Mouse (Mus musculus): ENCODE measurements around the gene Ugt1a2.
"Not testable (repeated sequence)": the region's sequence is repeated elsewhere in the genome, so short reads cannot be mapped to it uniquely, and the experiment has no call there.

The Ugt1a2 gene

GRCm38 (mm10) chr1:88217576-88217975 lies 17.2 kb downstream of the Ugt1a2 start:
- no peak for DNase-seq (ENCODE audit: low read depth, low spot score)

DNA sequence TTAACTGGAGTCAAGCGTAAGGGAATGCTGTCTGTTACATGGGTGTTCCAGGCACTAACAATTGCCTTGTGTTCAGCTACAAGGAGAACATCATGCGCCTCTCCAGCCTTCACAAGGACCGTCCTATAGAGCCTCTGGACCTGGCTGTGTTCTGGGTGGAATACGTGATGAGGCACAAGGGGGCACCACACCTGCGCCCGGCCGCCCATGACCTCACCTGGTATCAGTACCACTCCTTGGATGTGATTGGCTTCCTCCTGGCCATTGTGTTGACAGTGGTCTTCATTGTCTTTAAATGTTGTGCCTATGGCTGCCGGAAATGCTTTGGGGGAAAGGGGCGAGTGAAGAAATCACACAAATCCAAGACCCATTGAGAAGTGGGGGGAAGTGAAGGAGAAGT lies 17.6 kb downstream of the Ugt1a2 start:
- no peak for DNase-seq (ENCODE audit: low read depth, low spot score)

GRCm38 (mm10) chr1:88218591-88218990 lies 18.2 kb downstream of the Ugt1a2 start:
- no peak for DNase-seq (ENCODE audit: low read depth, low spot score)

GRCm38 (mm10) chr1:88219054-88219453 lies 18.7 kb downstream of the Ugt1a2 start:
- DNase-seq (ENCODE audit: low read depth, low spot score): no peak

GRCm38 (mm10) chr1:88220336-88220735 lies 19.9 kb downstream of the Ugt1a2 start:
- DNase-seq (ENCODE audit: low read depth, low spot score): no peak

GRCm38 (mm10) chr1:88222216-88222615 lies 21.8 kb downstream of the Ugt1a2 start:
- DNase-seq (ENCODE audit: low read depth, low spot score): no peak

DNA sequence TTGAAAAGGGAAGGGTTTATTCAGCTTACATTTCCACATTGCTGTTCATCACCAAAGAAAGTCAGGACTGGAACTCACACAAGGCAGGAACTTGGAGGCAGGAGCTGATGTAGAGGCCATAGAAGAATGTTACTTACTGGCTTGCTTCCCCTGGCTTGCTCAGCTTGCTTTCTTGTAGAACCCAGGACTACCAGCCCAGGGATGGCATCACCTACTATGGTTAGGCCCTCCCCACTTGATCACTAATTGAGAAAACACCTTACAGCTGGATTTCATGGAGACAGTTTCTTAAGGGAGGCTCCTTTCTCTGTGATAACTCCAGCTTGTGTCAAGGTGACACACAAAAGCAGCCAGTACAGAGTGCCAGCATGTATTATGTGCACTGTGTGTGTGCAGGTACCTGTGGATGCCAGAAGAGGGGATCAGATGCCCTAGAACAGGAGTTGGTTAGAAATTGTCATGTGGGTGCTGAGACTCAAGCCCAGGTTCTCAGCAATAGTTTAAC lies 22.7 kb downstream of the Ugt1a2 start:
- DNase-seq (ENCODE audit: low read depth, low spot score): not testable (repeated sequence)

GRCm38 (mm10) chr1:88223591-88223990 lies 23.2 kb downstream of the Ugt1a2 start:
- no peak for DNase-seq (ENCODE audit: low read depth, low spot score)

DNA sequence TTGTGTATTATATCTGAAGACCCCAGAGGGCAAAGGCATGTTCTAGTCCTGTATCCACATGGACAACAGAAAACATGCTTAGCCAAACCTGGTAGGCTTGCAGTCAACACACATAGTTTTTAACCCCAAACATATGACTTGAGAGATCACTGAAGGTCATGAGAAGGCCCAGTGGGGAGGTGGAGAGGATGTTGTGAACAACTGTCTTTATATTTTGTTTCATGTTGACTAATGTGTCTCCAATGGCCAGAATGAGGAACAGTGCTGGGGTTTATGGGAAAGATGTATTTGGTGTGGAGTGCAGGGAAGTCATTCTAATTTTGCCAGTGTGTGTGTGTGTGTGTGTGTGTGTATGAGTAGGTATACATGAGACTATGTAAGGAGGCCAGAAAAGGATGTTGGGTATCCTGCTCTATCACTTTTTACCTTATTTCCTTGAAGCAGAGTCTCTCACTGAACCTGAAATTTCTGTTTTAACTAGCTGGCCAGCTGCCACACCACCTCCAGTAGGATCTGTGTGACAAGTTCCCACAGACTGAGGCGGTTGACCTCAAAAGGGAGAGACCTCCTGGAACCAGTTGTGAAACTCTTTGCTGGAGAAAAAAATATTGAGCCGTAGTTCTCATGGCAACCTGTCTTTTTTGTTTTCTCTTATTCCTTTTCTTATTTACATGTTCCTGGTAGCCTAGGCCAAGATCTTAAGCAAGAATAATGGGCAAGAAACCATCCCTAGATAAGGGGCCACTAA lies 23.8 kb downstream of the Ugt1a2 start:
- no peak for DNase-seq (ENCODE audit: low read depth, low spot score)

DNA sequence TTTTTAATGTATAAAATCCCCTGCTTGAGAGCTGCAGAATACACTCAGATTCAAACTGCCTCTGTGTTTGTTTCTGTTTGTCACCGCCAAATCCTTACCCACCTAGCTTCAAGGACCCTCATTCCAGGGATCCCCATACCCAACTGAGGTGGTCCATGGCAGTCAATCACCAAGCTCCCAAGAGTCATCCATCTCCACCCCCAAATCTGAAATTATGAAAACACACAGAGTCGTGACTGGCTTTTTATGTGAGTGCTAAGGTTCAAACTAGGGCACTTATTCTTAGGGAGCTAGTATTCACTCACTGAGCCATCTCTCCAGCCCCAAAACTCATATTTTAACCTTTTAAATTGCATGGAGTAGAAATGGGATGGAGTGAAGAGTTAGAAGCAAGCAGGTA lies 24.9 kb downstream of the Ugt1a2 start:
- DNase-seq (ENCODE audit: low read depth, low spot score): not testable (repeated sequence)

- no peak for DNase-seq (ENCODE audit: low read depth, low spot score)
Measured at GRCm38 (mm10) chr1:88225741-88226140, 25.3 kb downstream of the Ugt1a2 start.

- DNase-seq (ENCODE audit: low read depth, low spot score): no peak
Measured at GRCm38 (mm10) chr1:88226670-88227379, 26.4 kb downstream of the Ugt1a2 start, which contains the start of gene Mroh2a. TSS of gene Mroh2a (plus strand) at chr1:88226986.

DNA sequence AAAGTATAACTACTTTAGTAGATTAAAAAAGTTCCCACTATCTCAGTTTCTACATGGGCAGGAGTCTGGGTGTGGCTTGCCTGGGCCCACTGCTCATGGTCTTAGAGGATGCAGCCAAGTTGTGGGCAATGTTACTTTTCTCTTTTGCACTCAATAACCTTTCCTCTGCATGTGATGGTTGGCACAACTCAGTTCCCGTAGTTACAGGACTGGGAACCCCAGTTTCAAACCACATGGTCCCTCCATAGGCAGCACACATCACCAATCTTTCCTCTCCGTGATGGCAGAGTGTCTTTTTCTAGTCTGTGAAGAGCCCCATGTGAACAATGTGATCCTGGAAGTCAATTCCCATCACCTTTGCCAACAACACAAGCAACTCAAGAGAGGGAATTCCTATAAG lies 27.1 kb downstream of the Ugt1a2 start:
- DNase-seq (ENCODE audit: low read depth, low spot score): no peak

DNA sequence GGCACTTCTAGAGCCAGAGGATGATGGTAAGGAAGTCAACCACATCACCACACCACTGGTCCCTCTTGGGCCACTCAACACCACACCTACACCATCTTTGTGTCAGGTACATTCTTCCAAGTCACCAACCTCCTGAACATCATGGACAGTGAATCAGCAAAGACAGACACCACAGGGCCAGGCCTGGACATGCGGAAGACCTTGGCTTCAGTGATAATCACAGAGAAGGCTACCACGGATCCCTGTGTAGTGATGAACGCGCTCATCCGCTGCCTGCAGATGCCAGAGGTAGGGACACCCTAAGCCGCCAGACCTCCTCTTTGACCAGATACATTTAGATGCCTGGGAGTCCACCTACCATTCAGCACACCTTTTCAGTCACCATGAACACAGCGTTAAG lies 27.7 kb downstream of the Ugt1a2 start:
- no peak for DNase-seq (ENCODE audit: low read depth, low spot score)

DNA sequence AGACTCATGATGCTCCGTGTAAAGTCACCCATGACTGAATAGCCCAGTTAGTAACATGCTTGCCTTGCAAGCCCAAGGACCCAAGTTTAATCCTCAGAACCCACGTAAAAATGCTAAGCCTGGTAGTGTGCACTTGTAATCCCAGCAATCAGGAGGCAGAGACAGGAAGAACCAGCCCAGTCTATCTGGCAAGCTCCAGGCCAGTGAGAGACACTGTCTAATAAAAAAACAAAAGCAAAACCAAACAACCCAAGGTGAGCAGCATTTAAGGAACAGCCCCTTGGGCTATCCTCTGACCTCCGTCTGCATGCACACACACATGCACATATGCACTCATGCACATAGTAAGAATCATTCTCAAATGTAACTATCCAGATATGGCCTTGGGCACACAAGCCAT lies 29.2 kb downstream of the Ugt1a2 start:
- no peak for DNase-seq (ENCODE audit: low read depth, low spot score)

GRCm38 (mm10) chr1:88229986-88230385 lies 29.6 kb downstream of the Ugt1a2 start:
- no peak for DNase-seq (ENCODE audit: low read depth, low spot score)

- no peak for DNase-seq (ENCODE audit: low read depth, low spot score)
Measured at GRCm38 (mm10) chr1:88230421-88230820, 30.0 kb downstream of the Ugt1a2 start.

DNA sequence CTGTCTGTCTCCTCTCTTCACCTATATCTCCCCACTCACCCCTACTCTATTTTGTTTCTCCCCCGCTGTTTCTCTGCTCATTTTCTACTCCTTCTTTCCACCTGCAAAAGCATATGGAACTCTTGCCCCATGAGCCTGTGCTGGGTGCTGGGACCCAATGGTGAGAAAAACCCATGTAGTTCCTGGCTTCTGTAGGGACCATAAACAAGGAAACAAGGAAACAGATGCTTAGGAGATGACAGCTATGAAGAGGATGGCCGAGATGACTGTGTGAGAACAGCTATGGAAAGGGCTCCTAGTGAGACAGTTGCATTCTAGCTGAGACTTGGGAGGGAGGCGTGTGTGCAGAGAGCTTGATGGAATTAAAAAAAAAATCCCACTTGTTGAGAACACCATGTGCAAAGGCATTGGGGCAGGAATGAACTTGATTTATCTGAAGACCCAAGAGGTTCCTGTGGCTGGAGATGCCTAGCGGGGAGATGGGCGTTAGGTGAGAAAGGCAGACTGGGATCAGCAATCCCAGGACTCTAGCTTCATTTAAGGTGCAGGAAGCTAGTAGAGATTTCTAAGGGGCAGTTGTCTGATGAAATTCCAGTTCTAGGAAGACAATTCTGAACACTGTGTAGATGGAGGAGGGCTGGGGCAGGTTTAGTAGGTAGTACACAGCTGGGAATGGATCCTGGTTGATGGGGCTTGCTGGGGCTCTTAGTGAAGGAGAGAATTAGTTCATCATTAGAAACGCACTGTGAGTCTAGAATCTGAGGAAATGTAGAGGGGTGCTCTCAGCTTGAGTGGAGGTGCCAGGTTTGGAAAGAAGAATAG lies 30.8 kb downstream of the Ugt1a2 start:
- no peak for DNase-seq (ENCODE audit: low read depth, low spot score)

DNA sequence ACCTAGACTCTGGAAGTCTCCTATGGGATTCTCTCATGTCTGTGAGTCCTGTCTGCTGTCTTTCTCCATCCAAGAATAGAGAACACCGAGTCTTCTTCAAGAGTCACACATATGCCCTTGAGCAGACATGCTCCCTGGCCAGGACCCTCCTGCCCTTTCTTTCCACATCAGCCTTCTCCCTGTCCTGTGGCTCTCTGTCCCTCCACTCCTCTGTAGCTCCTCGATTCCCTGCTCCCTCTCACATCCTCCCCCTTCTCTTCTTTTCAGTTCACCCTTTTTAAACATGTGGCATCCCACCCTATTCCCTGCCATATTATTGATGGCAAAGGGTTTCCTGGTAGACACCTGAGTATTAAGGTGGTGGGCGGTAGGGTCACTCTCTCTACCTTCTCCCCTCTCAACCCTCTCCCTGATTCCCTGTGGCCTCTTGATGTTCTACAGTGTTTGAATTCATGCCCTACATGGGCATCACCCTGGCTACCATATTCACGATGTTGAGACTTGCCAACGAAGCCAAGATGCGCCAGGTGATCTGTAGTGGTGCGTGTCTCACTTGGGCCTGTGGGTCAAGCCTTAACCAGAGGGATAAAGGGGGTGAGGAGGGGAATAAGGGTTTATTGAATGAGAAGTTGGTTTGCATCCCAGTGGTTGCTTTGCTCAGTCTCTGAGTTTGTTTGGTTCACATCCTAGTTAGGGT lies 31.6 kb downstream of the Ugt1a2 start:
- no peak for DNase-seq (ENCODE audit: low read depth, low spot score)

GRCm38 (mm10) chr1:88232664-88233380 lies 32.4 kb downstream of the Ugt1a2 start:
- no peak for DNase-seq (ENCODE audit: low read depth, low spot score)
